Mouse (Mus musculus) cerebellum, postnatal 25 days (tissue): ENCODE measurements around the gene Mfsd12.

Experiments used
- DNase-seq, 2 experiments: peaks; one replicate each; pipeline ENCODE4 v3.0.0; 2021; ENCODE audit warnings: mixed read lengths in 2 of 2

The Mfsd12 gene

DNA sequence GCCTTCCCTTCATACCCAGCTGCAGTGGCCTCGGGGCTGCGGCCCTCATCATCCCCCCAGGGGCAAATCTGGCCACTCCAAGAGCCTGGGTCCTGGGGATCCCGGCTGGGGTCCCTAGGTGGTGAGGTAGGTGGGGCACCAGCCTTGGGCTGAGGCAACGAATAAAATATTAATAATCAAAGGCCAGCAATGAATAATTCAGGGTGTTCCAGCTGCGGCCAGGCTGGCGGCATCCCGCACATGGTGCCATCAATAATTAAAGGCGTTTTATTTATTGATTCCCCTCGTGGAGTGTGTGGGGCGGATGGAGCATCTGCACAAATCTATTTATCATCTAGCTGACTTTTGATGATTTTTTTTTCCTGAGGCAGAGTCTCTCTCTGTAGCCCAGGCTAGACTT is 46.2 kb downstream of the Mfsd12 start:
- no peak for DNase-seq

DNA sequence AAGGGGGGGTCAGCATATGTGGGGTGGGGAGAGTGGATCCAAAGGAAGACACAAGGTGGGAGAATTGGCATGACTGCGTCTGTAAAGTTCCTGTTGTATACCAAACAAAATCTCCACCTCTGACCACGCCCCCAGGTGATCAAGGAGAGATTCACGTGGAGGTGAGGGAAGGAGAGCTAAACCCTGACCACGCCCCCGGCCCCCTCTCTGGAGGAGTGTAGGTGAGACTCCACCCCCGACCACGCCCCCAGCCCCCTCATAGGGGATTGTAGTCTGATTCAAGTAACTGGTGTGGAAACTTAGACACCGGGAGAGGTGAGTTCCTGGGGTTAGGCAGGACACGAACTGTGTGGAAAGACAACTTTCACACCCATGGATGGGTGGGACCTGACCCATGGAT is 46.8 kb downstream of the Mfsd12 start:
- DNase-seq: peak in 1 of 2 experiments; percentile 63

DNA sequence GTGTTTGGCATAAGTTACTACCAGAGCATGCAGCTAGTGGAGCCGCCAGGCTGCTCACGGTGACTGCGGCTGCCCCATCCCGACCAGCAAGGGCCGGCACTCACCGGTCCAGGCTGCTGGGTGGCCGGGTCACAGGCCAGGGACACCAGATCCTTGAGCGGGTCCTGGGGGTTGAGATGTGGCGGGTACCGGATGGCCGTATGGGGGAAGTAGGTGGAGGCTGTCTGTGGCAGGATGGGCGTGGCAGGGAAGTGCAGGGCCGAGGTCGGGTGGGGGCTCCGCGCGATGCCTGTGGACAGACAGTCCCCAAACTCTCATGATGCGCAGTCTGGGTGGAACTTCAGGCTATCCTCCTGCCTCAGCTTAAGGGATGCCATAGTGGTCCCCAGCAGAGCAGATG is 47.4 kb downstream of the Mfsd12 start:
- no peak for DNase-seq

DNA sequence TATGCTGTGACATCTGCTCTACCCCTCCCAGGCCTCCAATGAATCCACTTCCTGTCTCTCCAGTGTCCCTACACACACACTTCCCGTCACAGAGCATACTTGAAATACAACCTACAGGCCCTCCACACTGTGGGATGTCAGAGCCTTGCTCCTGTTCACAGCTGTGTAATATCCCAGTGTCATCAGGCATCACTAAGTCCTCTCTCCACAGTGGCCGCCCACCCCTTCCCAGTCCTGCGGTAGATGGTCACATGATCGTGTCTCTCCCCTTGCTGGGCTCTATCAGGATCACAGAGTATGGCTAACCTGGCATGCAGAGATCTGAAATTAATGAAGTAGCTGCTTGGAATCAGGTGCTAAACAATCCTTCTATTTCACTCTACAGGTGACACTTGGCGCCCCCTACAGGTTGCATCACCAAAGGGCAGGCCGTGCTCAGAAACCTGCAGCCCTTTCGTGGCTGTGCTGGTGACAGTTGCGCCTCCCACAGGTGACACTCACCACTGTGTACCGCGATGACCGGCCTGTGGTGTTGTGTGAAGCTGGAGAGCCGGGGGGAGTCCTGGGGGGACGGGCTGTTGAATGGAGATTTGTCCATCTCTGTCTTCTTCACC is 48.4 kb downstream of the Mfsd12 start:
- DNase-seq: peak; percentile 84 to 92

DNA sequence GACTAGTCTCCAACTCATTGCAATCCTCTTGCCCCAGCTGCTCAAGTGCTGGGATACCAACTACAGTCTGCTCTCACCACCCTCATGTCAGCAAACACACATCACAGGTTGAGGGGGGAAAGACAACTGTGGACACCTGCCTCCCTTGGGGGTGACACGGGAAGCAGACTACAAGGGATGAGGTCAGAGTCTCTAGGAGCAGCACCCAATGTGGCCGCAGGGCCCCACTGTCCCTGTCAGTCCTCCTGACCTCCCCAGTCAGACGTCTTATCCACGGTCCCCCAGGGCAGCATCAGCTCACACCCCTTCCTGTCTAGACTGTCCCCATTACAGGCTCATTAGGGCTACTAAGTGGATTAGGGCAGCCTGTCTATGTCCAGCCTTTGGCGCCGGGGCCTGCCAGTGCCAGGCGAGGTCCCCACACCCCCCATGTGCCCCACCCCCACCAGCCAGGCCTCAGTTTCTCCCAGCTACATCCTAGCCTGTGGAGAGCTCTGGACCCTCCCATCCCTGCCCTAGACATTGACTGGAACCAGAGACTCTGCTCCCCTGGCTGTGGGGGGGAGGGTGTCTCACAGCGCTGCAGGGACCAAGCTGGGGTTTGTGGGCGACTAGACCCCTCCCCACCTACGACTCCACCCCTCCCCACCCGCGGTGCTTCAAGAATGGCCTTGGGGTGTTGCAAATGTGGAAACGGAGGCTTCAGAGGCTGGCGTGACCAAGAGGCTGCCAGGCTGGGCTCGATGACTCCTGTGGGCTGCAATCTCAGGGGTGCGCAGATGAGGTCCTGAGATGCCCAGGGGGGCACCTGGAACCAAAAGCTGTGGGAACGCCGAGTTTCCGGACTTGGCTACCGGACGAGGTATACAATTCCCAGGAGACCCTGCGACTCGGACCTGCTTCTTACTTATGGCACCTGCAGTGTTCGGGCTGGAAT is 49.5 kb downstream of the Mfsd12 start:
- DNase-seq: peak in 1 of 2 experiments; percentile 58

DNA sequence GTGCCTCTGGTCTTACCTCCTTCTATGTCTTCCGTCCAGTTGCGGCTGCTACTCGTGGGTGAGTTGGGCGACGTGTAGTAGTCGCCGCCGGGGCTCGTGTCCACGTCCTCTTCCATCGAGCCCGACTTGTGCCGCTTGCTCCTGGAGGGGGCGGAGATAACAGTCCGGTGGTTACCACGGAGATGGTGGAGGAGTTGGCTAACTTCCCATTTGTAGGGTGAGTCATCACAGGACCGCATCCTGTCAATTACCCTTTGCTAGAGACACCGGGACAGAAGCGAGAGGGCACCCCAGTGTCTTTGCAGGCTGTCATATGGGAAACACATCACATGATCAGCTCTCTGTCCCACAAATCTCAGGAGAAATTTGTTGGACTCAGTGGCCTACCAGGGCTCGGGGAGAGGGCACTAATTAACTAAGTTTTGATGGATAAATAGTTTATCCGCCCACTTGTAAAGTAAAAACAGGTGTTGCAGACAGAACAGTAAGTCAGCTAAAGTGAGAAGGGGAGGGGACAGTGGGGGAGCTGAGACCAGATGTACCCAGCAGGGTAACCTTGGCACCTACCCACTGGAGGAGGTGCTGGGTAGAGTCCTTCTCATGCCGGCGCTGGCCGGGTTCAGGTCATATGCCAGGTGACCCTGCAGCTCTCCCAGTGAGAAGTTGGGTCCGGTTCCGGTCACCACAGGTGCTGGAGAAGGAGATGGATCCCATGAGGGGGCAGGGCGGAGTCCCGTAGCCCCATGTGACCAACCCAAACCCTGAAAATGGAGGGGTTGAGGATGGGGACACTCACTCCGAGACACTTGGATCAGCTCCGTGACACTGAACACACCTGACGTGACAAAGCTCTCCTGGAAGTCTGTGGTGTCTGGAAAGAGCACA is 50.5 kb downstream of the Mfsd12 start:
- peak; percentile 86 to 88 for DNase-seq

DNA sequence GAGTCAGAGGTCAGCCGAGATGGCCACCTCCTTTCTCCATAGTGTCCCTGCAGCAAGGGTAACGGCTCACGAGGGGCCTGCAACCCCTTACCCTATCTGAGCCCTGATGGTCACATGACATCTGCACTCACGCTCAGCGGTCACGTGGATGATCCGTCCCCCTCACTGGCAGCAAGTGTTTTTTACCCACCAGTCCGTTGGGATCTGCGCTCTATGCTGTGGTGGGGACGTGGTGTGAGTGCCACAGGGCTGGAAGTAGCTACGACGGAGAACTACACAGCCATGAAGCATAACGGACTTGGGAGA is 51.1 kb downstream of the Mfsd12 start:
- DNase-seq: no peak

DNA sequence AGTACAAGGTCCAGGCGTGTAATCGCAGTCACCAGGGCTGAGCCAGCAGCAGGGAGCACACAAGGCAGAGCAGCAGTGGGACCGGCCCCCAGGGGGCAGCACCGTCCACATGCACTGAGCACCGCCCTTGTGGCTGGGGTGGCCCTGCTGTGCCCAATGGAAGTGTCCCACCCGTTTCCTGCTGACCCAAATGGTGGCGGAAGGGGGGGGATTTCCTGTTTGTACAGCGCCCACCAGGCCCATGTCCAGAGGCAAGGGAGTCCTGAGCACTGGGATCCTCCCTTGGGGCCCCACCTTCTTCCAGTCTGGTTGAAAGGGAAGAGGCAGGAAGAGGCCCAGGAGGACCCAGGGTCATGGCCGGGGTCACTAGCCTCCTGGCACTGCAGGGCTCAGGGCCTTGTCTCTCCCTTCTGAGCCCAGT is 51.6 kb downstream of the Mfsd12 start:
- peak; percentile 73 to 84 for DNase-seq

DNA sequence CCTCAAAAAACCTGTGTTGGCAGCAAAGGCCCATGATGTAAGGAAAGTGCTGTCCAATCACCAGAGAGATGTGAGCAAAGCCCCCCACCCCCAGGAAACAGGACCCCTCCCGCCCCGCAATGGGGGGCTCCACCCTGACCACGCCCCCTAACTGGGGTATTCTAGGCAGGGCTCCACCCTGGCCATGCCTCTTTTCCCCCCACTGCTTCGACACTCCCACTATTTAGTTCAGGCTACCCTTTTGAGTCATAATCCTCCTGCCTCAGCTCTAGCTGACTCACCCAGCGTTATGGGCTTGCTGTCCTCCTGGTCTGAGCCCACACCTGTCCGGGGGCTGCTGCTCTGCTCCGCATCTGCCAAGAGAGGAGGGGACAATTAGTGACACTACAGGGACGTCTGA is 52.0 kb downstream of the Mfsd12 start:
- no peak for DNase-seq

DNA sequence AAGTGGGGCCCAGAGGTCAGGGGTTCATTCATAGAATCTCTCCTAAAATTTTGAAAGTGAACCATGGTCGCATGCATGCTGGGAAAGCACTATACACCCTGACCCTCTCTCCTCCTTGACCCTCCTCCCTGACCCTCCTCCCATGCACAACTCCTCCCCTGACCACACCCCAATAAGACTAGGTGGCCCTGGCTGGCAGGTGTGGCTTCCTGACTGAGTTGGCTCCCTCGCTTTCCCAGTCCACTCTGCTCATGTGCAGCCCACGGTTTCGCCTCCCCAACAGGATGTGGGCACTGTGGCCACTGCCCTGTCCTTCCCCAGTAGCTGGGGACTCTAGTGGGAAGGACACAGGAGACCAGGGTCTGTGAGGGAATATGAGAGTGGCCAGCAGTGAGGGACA is 53.1 kb downstream of the Mfsd12 start:
- no peak for DNase-seq

DNA sequence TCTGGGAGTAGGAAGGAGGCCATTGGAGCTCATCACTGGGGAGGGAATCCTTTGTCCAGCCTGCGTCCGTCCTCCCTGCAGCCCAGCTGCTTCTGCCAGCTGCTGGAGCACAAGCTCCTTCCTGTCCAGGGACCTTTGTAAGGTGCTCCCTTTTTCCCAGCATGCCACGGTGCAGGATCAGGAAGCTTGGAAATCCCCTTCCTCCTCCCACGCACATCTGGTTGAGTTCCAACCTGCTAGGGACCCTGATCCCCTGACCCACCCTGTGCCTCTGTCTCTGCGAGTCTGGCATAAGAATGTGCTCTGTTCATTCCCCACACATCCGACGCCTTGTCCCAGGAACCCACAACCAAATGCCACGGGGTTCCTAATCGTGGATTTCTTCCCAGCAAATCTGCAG is 53.7 kb downstream of the Mfsd12 start:
- no peak for DNase-seq

DNA sequence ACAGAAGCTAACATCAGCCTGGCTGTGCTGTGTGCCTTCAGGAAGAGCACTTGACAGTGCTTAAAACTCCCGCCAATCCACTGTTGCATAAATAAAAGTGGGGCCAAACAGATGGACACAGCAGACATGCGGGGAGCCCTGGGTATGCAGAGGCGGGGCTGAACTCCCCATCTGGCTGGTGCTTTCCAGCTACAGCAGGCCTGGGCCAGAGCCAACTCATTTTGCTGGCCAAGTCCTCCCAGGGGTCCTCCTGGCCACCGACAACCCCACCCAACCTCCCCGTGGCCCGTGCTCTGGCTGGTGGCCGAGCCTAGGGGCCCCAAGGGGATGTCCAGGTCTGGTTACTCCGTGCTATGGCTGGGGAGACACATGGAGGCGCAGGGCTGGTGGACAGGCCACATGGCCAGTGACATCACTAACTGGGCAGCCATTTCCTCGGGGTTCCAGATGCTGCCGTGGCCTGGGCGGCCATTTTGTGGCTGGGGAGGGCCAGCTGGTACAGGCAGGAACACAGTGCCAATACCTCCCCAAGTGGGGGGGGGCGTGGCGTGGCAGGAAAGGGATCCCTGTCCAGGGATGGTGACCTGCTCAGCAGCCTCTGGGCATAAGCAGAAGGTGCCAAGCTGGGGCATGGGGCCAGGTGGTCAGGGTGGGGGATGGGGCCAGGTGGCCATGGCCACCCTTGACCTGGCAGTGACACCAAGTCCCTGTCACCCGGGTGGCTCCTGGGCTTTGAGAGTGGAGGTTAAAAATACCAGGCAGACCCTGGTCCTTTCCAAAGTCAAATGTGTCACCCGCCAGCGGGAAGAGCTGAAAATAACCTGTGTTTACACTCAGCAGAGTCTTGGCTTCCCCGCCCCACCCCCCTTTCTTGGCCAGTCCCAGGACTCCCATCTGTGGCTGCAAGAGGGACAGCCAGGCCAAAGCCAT is 54.4 kb downstream of the Mfsd12 start:
- peak; percentile 94 for DNase-seq

DNA sequence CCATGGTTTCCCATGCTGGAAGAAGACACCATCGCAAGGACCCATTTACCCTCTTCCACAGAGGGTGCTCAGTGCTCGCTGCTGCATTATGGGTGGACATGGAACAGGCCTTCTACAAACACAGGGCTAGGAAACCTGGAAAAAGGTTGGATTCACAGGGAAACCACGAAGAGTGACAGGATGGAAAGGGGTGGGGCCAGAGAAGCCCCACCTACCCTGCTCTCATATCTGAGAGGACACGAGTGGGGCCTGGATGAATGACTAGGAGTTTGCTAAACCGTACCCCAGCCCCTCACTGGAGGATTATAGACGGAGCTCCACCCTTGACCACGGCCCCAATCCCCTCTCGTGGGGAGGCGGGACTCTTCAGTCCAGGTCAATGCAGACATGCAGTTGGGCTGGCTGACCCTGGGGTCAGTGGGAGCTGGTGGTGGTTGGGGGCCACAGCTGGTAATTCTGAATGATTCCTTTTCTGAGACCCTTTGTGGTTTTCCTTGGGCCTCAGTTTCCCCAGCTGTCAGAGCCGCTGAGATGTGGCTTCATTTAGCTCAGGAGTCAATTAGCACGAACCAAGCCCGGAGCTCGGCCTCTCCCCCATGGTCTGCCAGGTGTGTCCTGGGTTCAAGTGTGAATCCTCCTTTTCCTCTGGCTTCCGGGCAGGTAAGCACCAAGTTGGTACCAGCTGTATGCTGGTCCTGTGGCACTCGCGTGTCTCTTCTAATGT is 55.5 kb downstream of the Mfsd12 start:
- peak in 1 of 2 experiments; percentile 64 for DNase-seq

DNA sequence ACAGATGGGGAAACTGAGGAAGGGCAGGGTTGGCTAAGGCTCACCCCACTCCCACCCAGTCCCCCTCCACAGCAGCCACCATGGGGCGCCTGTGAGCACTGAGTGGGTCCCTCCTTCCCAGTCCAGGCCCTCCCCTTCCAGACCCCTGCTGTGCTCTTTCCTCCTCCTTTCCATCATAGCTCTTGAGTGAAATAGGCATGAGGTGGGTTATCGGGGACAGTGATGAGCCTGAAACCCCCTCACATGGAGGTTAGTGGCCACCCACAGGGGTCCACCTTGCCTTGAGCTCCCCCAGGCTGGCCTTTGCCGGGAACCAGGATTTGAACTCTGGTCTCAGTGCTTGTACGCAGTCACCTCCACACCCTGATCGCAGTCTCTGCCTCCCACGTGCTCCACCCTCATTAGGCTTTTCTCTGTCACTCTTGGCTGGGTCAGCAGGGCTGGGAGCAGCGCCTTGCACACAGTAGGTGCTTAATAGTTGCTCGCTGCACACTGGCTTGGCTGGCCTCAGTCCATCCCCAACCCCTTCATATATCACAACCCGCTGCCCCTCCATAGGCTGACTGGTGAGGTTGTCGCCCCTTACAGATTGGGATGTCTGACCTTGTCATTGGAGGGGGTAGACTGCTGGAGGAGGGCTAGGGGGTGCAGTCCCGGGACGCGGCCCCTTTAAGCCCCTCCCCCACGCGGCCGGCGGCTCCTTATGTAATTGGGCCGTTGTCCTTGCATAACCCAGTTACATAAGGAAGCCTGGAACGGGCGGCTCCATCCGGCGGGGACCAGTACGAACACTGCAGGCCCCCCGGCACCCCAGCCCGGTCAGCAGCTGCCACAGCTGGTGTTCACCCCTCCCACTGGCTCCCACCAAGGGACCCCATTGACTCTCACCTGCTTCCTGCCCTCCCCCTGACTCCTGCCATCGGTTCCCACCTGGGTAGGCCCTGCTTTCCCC is 56.3 kb downstream of the Mfsd12 start:
- peak; percentile 89 to 91 for DNase-seq

DNA sequence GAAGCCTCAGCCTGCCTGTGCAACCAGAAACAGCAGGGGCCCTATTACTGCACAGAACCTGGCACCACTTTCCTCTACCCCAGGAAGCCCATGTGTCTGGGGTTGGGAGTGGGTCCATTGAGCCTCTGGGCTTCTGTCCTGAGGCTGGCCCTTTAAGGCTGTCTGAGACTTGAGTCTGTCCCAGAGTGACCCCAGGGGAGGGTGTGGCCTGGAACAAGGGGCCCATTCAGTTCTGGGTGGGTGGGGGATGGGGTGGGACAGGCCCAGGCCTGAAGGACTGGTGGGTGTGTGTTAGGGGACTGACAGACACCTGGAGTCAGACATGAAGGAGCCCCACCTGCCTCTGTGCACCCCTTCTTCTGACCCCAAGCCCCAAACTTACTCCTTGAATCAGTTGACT is 57.4 kb downstream of the Mfsd12 start:
- DNase-seq: no peak

DNA sequence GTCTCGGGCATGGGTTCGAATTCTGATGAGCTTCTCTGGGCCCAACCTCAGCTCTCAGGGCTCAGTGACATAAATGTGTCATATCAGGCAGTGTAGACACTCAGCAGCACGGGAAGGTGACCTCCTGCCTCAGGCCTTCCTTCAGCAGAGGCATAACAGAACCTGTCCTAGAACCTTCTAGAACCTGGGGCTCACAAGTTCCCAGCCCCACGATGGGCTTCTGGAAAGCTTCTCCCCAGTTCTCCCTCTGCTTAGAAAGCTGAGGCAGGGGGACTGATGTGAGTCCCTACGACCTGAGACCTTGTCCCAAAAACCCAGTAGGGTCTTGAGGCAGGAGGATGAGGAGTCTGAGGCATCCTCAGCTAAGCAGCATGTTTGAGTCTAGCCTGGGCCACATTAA is 57.9 kb downstream of the Mfsd12 start:
- no peak for DNase-seq
